Mouse (Mus musculus): ENCODE data around the gene Lpcat4.

DNA sequence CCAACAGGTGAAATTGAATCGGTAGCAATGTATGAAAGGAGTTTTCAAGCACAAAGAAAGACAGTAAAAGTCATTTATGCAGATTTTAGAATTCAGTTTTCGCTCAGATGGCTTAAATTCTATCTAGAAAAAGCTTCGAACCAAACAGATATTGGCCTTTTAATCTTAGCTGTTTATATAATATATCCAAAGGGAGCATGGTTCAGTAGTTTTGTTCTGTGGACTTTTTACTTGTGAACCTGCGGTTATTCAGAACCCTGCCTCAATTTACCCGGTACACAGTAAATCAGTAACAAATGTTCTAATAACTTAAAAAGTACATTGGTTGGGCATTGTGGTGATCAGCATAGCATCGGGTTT, 45.7 kb downstream of the Lpcat4 start:
- TF ChIP-seq EP300 (IDR thresholded peaks at IDR 0.05; ENCODE audit: low read depth) = no peak
- TF ChIP-seq CTCF (IDR thresholded peaks at IDR 0.05; ENCODE audit: low read depth) = no peak

Measured in liver, postnatal 0 days (tissue).